Mouse (Mus musculus) T-helper 2 cell (primary cell): ENCODE data around the gene Gpr176.

ENCODE experiments used
- in situ Hi-C: fragments of 300-600 bp; cut with MboI, MseI; formaldehyde crosslinking; loops from one replicate; pipeline ENCODE4 v1.15.1; 2025; ENCODE audit warnings: high pct_unique_total_duplicates

Gpr176 gene

GRCm38 (mm10) chr2:118245914-118246313 lies 127.3 kb downstream of the Gpr176 start:
- in situ Hi-C loops, result no loop called here

GRCm38 (mm10) chr2:118236196-118236595 lies 137.0 kb downstream of the Gpr176 start:
- in situ Hi-C loops, result loop anchor here (5.0 kb wide), 1 partner anchor 39 kb away; no protein-coding TSS in a partner anchor

GRCm38 (mm10) chr2:118235614-118236013 lies 137.6 kb downstream of the Gpr176 start:
- in situ Hi-C loops, result loop anchor here (5.0 kb wide), 1 partner anchor 38 kb away; no protein-coding TSS in a partner anchor

- in situ Hi-C loops, result no loop called here
Observed at GRCm38 (mm10) chr2:118230544-118230943, 142.7 kb downstream of the Gpr176 start.

GRCm38 (mm10) chr2:118228486-118229079 lies 144.6 kb downstream of the Gpr176 start:
- in situ Hi-C loops, result no loop called here
